Mouse (Mus musculus): Measurements from ENCODE around the gene Tmem98.

The Tmem98 gene

GRCm38 (mm10) chr11:80790413-80790812 lies 19.6 kb upstream of the Tmem98 start:
- in situ Hi-C loops (cut with MboI, MseI): no loop called here

GRCm38 (mm10) chr11:80791677-80792432 lies 18.1 kb upstream of the Tmem98 start:
- in situ Hi-C loops (cut with MboI, MseI): no loop called here

- in situ Hi-C loops (cut with MboI, MseI): no loop called here
These were observed 16.6 kb upstream of the Tmem98 start for GRCm38 (mm10) chr11:80793386-80793785.

GRCm38 (mm10) chr11:80794290-80794689 lies 15.7 kb upstream of the Tmem98 start:
- in situ Hi-C loops (cut with MboI, MseI): no loop called here

- in situ Hi-C loops (cut with MboI, MseI): no loop called here
These were observed 14.5 kb upstream of the Tmem98 start for GRCm38 (mm10) chr11:80795431-80795830.

GRCm38 (mm10) chr11:80799979-80800378 lies 10.0 kb upstream of the Tmem98 start:
- in situ Hi-C loops (cut with MboI, MseI): no loop called here

GRCm38 (mm10) chr11:80802706-80803105 lies 7.3 kb upstream of the Tmem98 start:
- in situ Hi-C loops (cut with MboI, MseI): no loop called here

- in situ Hi-C loops (cut with MboI, MseI): no loop called here
These were observed 1.4 kb upstream of the Tmem98 start for GRCm38 (mm10) chr11:80808551-80809070.

- in situ Hi-C loops (cut with MboI, MseI): no loop called here
These were observed 346 bp upstream of the Tmem98 start for GRCm38 (mm10) chr11:80809666-80809992.

- in situ Hi-C loops (cut with MboI, MseI): no loop called here
These were observed 1.2 kb downstream of the Tmem98 start for GRCm38 (mm10) chr11:80811156-80811555.

- in situ Hi-C loops (cut with MboI, MseI): loop anchor here (5.0 kb wide), 1 partner anchor 118 kb away; no protein-coding TSS in a partner anchor
These were observed 5.4 kb downstream of the Tmem98 start for GRCm38 (mm10) chr11:80815354-80815753.

- in situ Hi-C loops (cut with MboI, MseI): loop anchor here (5.0 kb wide), 1 partner anchor 121 kb away; no protein-coding TSS in a partner anchor
These were observed 8.2 kb downstream of the Tmem98 start for GRCm38 (mm10) chr11:80818060-80818697.

GRCm38 (mm10) chr11:80820085-80820484 lies 10.1 kb downstream of the Tmem98 start:
- in situ Hi-C loops (cut with MboI, MseI): no loop called here

- in situ Hi-C loops (cut with MboI, MseI): no loop called here
These were observed 11.3 kb downstream of the Tmem98 start for GRCm38 (mm10) chr11:80821296-80821695.

- in situ Hi-C loops (cut with MboI, MseI): no loop called here
These were observed 11.8 kb downstream of the Tmem98 start for GRCm38 (mm10) chr11:80821794-80822193.

GRCm38 (mm10) chr11:80835395-80835794 lies 25.4 kb downstream of the Tmem98 start:
- in situ Hi-C loops (cut with MboI, MseI): no loop called here

- in situ Hi-C loops (cut with MboI, MseI): no loop called here
These were observed 25.9 kb downstream of the Tmem98 start for GRCm38 (mm10) chr11:80835841-80836240.

GRCm38 (mm10) chr11:80838724-80839123 lies 28.7 kb downstream of the Tmem98 start:
- in situ Hi-C loops (cut with MboI, MseI): no loop called here

GRCm38 (mm10) chr11:80843435-80843834 lies 33.5 kb downstream of the Tmem98 start:
- in situ Hi-C loops (cut with MboI, MseI): no loop called here

- in situ Hi-C loops (cut with MboI, MseI): no loop called here
These were observed 35.5 kb downstream of the Tmem98 start for GRCm38 (mm10) chr11:80845486-80845885.

- in situ Hi-C loops (cut with MboI, MseI): no loop called here
These were observed 36.1 kb downstream of the Tmem98 start for GRCm38 (mm10) chr11:80846115-80846514.

GRCm38 (mm10) chr11:80848131-80848530 lies 38.2 kb downstream of the Tmem98 start:
- in situ Hi-C loops (cut with MboI, MseI): no loop called here

- in situ Hi-C loops (cut with MboI, MseI): no loop called here
These were observed 41.9 kb downstream of the Tmem98 start for GRCm38 (mm10) chr11:80851859-80852258.
